Comparison of ENCODE assay signal across 8 mouse cellular contexts in genomic region chr5:123138953-123139721, GRCm38 (mm10). TPM values are rescaled to one million over a fixed set of nuclear protein-coding genes. Genes with fewer than 3 reads are reported as not detected.
DNase-seq lines count a peak whose midpoint lies in the region; ATAC-seq and TF ChIP-seq lines count a peak whose summit lies in the region.

No protein-coding gene starts in this region.

- H3K4me2 ChIP-seq in heart, embryonic 12.5 days, result peak overlapping the region; percentile 94
- peak overlapping the region; percentile 99 for H3K4me2 ChIP-seq in kidney, embryonic 15.5 days

- no peak for TF ChIP-seq CTCF in bone marrow macrophage, adult 2 months (IDR thresholded peaks at IDR 0.05; ENCODE audit: low read depth, low read length)
- no peak for TF ChIP-seq CTCF in liver, adult 2 months (IDR thresholded peaks at IDR 0.05; ENCODE audit: low read depth, low read length)

- H3K9me3 ChIP-seq in heart, embryonic 12.5 days (replicated peaks), result no peaks in the 10 kb centered on the region
- no peaks in the 10 kb centered on the region for H3K9me3 ChIP-seq in kidney, embryonic 15.5 days (replicated peaks)

- H3K79me2 ChIP-seq in liver, adult 2 months (ENCODE audit: control insufficient read depth, insufficient read depth, low read length), result peaks cover 13% of the 10 kb centered on the region; the same call in 1 of the 2 replicates

- peak overlapping the region; percentile 98 for H3K9ac ChIP-seq in heart, embryonic 12.5 days
- H3K9ac ChIP-seq in kidney, embryonic 15.5 days, result peak overlapping the region; percentile 84
- peak overlapping the region; percentile 87 for H3K9ac ChIP-seq in liver, adult 2 months (ENCODE audit: low read depth, low read length)

- ATAC-seq in erythroblast, adult 5-6 weeks (replicated peaks; ENCODE audit: low FRiP score, poor library complexity, severe bottlenecking), result peak; percentile 44
- ATAC-seq in heart, embryonic 12.5 days (ENCODE audit: insufficient number of reproducible peaks, low FRiP score), result no peak
- no peak for ATAC-seq in kidney, embryonic 15.5 days (replicated peaks; ENCODE audit: low FRiP score)

- under 1% methylated on average over 39 of the region's 39 CpGs for WGBS in heart, embryonic 12.5 days
- WGBS in kidney, embryonic 15.5 days, result under 1% methylated on average over 39 of the region's 39 CpGs
- under 1% methylated on average over 39 of the region's 39 CpGs for WGBS in liver, adult 2 months

- DNase-seq in CD4-positive helper T cell, adult 2 months (ENCODE audit: low read depth, low spot score), result peak; percentile 82
- DNase-seq in liver, adult 2 months (ENCODE audit: extremely low read depth, low read depth, low spot score), result peak; percentile 80
- peak; percentile 33 to 64 for DNase-seq in monocyte, adult 2 months (ENCODE audit: low read depth in 1 of 2, low spot score in 2 of 2)
- DNase-seq in spleen, postnatal 4 days (ENCODE audit: low spot score in 2 of 2), result peak; percentile 84 to 91

- no peaks in the 10 kb centered on the region for H3K27me3 ChIP-seq in heart, embryonic 12.5 days (replicated peaks)
- H3K27me3 ChIP-seq in kidney, embryonic 15.5 days, result no peaks in the 10 kb centered on the region
- H3K27me3 ChIP-seq in liver, adult 2 months (ENCODE audit: control insufficient read depth, insufficient read depth, low read length), result no peaks in the 10 kb centered on the region

- no peaks in the 10 kb centered on the region for H3K36me3 ChIP-seq in heart, embryonic 12.5 days
- peaks cover 9% of the 10 kb centered on the region; the same call in 1 of the 2 replicates for H3K36me3 ChIP-seq in kidney, embryonic 15.5 days
- H3K36me3 ChIP-seq in liver, adult 2 months (ENCODE audit: control insufficient read depth, insufficient read depth, low read length), result peaks cover 2% of the 10 kb centered on the region; the same call in 1 of the 2 replicates

- H3K4me3 ChIP-seq in bone marrow macrophage, adult 2 months (ENCODE audit: insufficient read depth, low read length), result peak overlapping the region; percentile 73
- peak overlapping the region; percentile 67 for H3K4me3 ChIP-seq in heart, embryonic 12.5 days
- H3K4me3 ChIP-seq in kidney, embryonic 15.5 days (replicated peaks), result peak overlapping the region; percentile 65
- peak overlapping the region; percentile 71 for H3K4me3 ChIP-seq in liver, adult 2 months (ENCODE audit: insufficient read depth, low read depth, low read length)

- H3K27ac ChIP-seq in bone marrow macrophage, adult 2 months (ENCODE audit: insufficient read depth, low read depth, low read length), result peak overlapping the region; percentile 99
- peak overlapping the region; percentile 100 for H3K27ac ChIP-seq in heart, embryonic 12.5 days (ENCODE audit: poor library complexity, severe bottlenecking)
- peak overlapping the region; percentile 100 for H3K27ac ChIP-seq in kidney, embryonic 15.5 days
- peak overlapping the region; percentile 95 for H3K27ac ChIP-seq in liver, adult 2 months (replicated peaks; ENCODE audit: insufficient read depth, low read depth, low read length)

- TF ChIP-seq POLR2A in bone marrow macrophage, adult 2 months (IDR thresholded peaks at IDR 0.05; ENCODE audit: borderline replicate concordance, low read depth, low read length), result no peak
- peak; percentile 86 for TF ChIP-seq POLR2A in liver, adult 2 months (IDR thresholded peaks at IDR 0.05; ENCODE audit: extremely low read depth, insufficient read depth, low read length)

- H3K4me1 ChIP-seq in bone marrow macrophage, adult 2 months (ENCODE audit: control insufficient read depth, insufficient read depth, low read length), result peaks cover 9% of the 10 kb centered on the region
- peaks cover 60% of the 10 kb centered on the region for H3K4me1 ChIP-seq in heart, embryonic 12.5 days (replicated peaks)
- peaks cover 55% of the 10 kb centered on the region for H3K4me1 ChIP-seq in kidney, embryonic 15.5 days
- H3K4me1 ChIP-seq in liver, adult 2 months (ENCODE audit: control insufficient read depth, insufficient read depth, low read length), result peaks cover 19% of the 10 kb centered on the region

RNA-seq across cellular contexts. Expression of gene Setd1b, which starts 2.9 kb away (rescaled TPM):
- 27.3 and 28.2 TPM in 2 replicates for polyA plus RNA-seq in bone marrow macrophage, adult 2 months (2012; ENCODE audit: insufficient read depth, insufficient read length, missing spikeins)
- total RNA-seq in erythroblast, adult 5-6 weeks (2015; ENCODE audit: low replicate concordance), result 15.6 and 19.2 TPM in 2 replicates
- 5.5 and 7.7 TPM in 2 replicates for total RNA-seq in erythroblast, adult 5-6 weeks (2017; ENCODE audit: low replicate concordance)
- 7.4 and 8.1 TPM in 2 replicates for polyA plus RNA-seq in heart, embryonic 12.5 days (2016; fragmentation: Nextera tagmentation; extraction: Ambion mirVana)
- polyA plus RNA-seq in kidney, embryonic 15.5 days (2015; fragmentation: Nextera tagmentation; extraction: Ambion mirVana), result 11.0 and 11.1 TPM in 2 replicates
- 1.8 and 3.8 TPM in 2 replicates for total RNA-seq in liver, adult 2 months (2014; rRNA removed)
- polyA plus RNA-seq in liver, adult 2 months (2012; rRNA removed), result 6.0 and 7.2 TPM in 2 replicates

RNA-seq across cellular contexts. Expression of gene Rhof, which starts 6.6 kb away (rescaled TPM):
- polyA plus RNA-seq in bone marrow macrophage, adult 2 months (2012; ENCODE audit: insufficient read depth, insufficient read length, missing spikeins), result 1.8 and 2.7 TPM in 2 replicates
- total RNA-seq in erythroblast, adult 5-6 weeks (2015; ENCODE audit: low replicate concordance), result 1.5 and 2.1 TPM in 2 replicates
- 0.70 and 2.1 TPM in 2 replicates for total RNA-seq in erythroblast, adult 5-6 weeks (2017; ENCODE audit: low replicate concordance)
- 1.0 and 1.3 TPM in 2 replicates for polyA plus RNA-seq in heart, embryonic 12.5 days (2016; fragmentation: Nextera tagmentation; extraction: Ambion mirVana)
- polyA plus RNA-seq in kidney, embryonic 15.5 days (2015; fragmentation: Nextera tagmentation; extraction: Ambion mirVana), result 3.0 and 3.6 TPM in 2 replicates
- 0.09 and 0.87 TPM in 2 replicates for total RNA-seq in liver, adult 2 months (2014; rRNA removed)
- polyA plus RNA-seq in liver, adult 2 months (2012; rRNA removed), result 0.61 and 0.86 TPM in 2 replicates

RNA-seq across cellular contexts. Expression of gene Psmd9, which starts 30.1 kb away (rescaled TPM):
- 31.0 and 31.4 TPM in 2 replicates for polyA plus RNA-seq in bone marrow macrophage, adult 2 months (2012; ENCODE audit: insufficient read depth, insufficient read length, missing spikeins)
- 6.9 and 25.5 TPM in 2 replicates for total RNA-seq in erythroblast, adult 5-6 weeks (2015; ENCODE audit: low replicate concordance)
- 13.8 and 28.7 TPM in 2 replicates for total RNA-seq in erythroblast, adult 5-6 weeks (2017; ENCODE audit: low replicate concordance)
- 58.5 and 58.6 TPM in 2 replicates for polyA plus RNA-seq in heart, embryonic 12.5 days (2016; fragmentation: Nextera tagmentation; extraction: Ambion mirVana)
- 82.5 and 90.5 TPM in 2 replicates for polyA plus RNA-seq in kidney, embryonic 15.5 days (2015; fragmentation: Nextera tagmentation; extraction: Ambion mirVana)
- 29.8 and 39.8 TPM in 2 replicates for total RNA-seq in liver, adult 2 months (2014; rRNA removed)
- 26.4 and 28.5 TPM in 2 replicates for polyA plus RNA-seq in liver, adult 2 months (2012; rRNA removed)

RNA-seq across cellular contexts. Expression of gene Hpd, which starts 43.4 kb away (rescaled TPM):
- not detected in 2 replicates for polyA plus RNA-seq in bone marrow macrophage, adult 2 months (2012; ENCODE audit: insufficient read depth, insufficient read length, missing spikeins)
- total RNA-seq in erythroblast, adult 5-6 weeks (2015; ENCODE audit: low replicate concordance), result not detected in 2 replicates
- not detected in 2 replicates for total RNA-seq in erythroblast, adult 5-6 weeks (2017; ENCODE audit: low replicate concordance)
- polyA plus RNA-seq in heart, embryonic 12.5 days (2016; fragmentation: Nextera tagmentation; extraction: Ambion mirVana), result not detected in 2 replicates
- 0.99 and 1.5 TPM in 2 replicates for polyA plus RNA-seq in kidney, embryonic 15.5 days (2015; fragmentation: Nextera tagmentation; extraction: Ambion mirVana)
- total RNA-seq in liver, adult 2 months (2014; rRNA removed), result 3,614 and 3,656 TPM in 2 replicates
- polyA plus RNA-seq in liver, adult 2 months (2012; rRNA removed), result 3,813 and 5,374 TPM in 2 replicates
